Mouse (Mus musculus): ENCODE results near the gene Surf6. TPM values are rescaled to one million over a fixed set of nuclear protein-coding genes. Genes with fewer than 3 reads are reported as not detected.

Surf6 gene
- polyA plus RNA-seq, 1 experiment from 2014 or later, result 15.8 TPM

GRCm38 (mm10) chr2:26933304-26934055, 30.8 kb upstream of the Surf6 start, which contains the start of the genes Surf4 and Stkld1:
TSS of gene Surf4 (minus strand) at chr2:26933928.
TSS of gene Stkld1 (plus strand) at chr2:26934047.
- Histone ChIP-seq H3K4me2 (peak within 1 kb of the TSS; percentile 75), H3K9me3 (ENCODE audit: control insufficient read depth, low read length) (no peaks in the 10 kb centered on the region), H3K27me3 (replicated peaks; ENCODE audit: control insufficient read depth, insufficient read depth, low read length) (no peaks in the 10 kb centered on the region), H3K4me1 (replicated peaks; ENCODE audit: control insufficient read depth, insufficient read depth, low read length) (peaks cover 38% of the 10 kb centered on the region), H3K9ac (ENCODE audit: low read depth, low read length) (peak within 1 kb of the TSS; percentile 98), H3K4me3 (ENCODE audit: low read depth, low read length) (peak within 1 kb of the TSS; percentile 85), H3K27ac (ENCODE audit: low read depth, low read length) (peak within 1 kb of the TSS; percentile 82), H3K36me3 (ENCODE audit: control insufficient read depth, insufficient read depth, low read length) (peaks cover 26% of the 10 kb centered on the region)
- peak; percentile 93 for ATAC-seq (replicated peaks; ENCODE audit: low FRiP score)
- 1% methylated on average over 59 of the region's 70 CpGs for WGBS
- DNase-seq (ENCODE audit: low spot score), result peak; percentile 96

DNA sequence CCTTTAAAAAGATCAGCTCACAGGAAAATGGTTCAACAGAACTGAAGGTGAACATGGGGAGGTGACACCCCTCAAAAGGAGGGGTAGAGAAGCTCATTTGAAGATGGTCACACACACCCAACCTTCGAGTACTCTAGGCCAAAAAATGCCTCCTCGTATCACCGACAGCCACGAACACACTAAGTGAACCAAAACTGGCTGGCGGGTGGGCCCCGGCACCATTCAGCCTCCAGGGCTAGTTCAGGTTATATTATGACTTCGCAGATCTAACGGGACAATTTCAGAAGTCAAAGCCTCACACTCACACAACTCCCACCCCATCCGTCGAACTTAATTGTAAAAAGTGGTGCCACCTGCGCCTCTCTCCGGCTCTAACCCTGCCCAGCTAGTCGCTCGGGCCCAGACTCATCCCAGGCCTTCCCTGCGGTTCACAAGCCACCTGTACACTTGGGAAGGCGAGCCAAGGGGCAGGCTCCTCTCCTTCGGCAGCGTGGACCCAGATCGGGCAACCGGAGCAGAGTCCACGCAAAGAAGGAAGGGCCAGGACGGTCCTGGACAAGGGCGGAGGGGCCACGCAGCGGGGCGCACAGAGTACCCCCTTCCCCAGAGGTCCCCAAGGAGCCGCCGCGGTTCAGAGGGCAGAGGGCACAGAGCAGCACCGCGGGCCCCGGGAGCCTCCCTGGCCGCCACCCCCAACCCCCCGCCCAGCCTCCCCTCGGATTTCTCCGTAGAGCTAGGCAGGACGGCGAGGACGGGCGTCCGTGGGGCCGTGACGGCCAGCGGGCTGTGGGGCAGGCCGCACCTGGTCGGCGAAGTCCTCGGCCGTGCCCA, 30.0 kb upstream of the Surf6 start:
- H3K27ac ChIP-seq (ENCODE audit: low read depth, low read length), result peak overlapping the region; percentile 82
- no peaks in the 10 kb centered on the region for H3K27me3 ChIP-seq (replicated peaks; ENCODE audit: control insufficient read depth, insufficient read depth, low read length)
- peaks cover 38% of the 10 kb centered on the region for H3K4me1 ChIP-seq (replicated peaks; ENCODE audit: control insufficient read depth, insufficient read depth, low read length)
- DNase-seq (ENCODE audit: low spot score) (peak; percentile 56), ATAC-seq (replicated peaks; ENCODE audit: low FRiP score) (peak; percentile 27)
- no peaks in the 10 kb centered on the region for H3K9me3 ChIP-seq (ENCODE audit: control insufficient read depth, low read length)
- peaks cover 32% of the 10 kb centered on the region for H3K36me3 ChIP-seq (ENCODE audit: control insufficient read depth, insufficient read depth, low read length)
- peak overlapping the region; percentile 98 for H3K9ac ChIP-seq (ENCODE audit: low read depth, low read length)
- 2% methylated on average over 49 of the region's 49 CpGs for WGBS
- peak overlapping the region; percentile 75 for H3K4me2 ChIP-seq
- H3K4me3 ChIP-seq (ENCODE audit: low read depth, low read length), result peak overlapping the region; percentile 85

DNA sequence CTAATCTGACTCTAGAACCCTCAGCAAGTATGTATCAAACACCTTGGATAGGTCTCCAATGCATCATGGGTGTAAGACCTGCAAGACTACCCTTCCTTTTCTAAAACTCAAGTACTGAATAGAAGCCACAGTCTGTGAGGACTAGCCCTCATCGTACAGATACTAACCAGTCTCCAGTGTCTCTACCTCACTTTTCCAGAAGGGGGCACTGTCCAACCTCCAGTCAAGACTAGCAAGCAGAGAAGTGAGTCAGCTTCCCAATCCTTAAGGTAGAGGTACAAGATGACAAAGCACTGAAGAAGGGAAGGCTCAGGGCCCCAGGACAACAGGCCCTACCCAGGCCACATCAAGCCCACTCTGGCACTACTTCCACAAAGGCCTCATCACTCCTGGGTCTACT, 27.7 kb upstream of the Surf6 start:
- Histone ChIP-seq H3K4me1 (replicated peaks; ENCODE audit: control insufficient read depth, insufficient read depth, low read length) (peaks cover 32% of the 10 kb centered on the region), H3K9ac (ENCODE audit: low read depth, low read length) (no peak overlapping the region), H3K27me3 (replicated peaks; ENCODE audit: control insufficient read depth, insufficient read depth, low read length) (no peaks in the 10 kb centered on the region), H3K36me3 (ENCODE audit: control insufficient read depth, insufficient read depth, low read length) (peaks cover 52% of the 10 kb centered on the region), H3K4me2 (peak overlapping the region; percentile 20; the same call in 1 of the 2 replicates), H3K4me3 (ENCODE audit: low read depth, low read length) (peak overlapping the region; percentile 3; the same call in 1 of the 2 replicates), H3K9me3 (ENCODE audit: control insufficient read depth, low read length) (no peaks in the 10 kb centered on the region), H3K27ac (ENCODE audit: low read depth, low read length) (no peak overlapping the region)
- WGBS, result 40% methylated on average over 1 of the region's 1 CpGs
- DNase-seq (ENCODE audit: low spot score) (no peak), ATAC-seq (replicated peaks; ENCODE audit: low FRiP score) (no peak)

- ATAC-seq (replicated peaks; ENCODE audit: low FRiP score), result no peak
- DNase-seq (ENCODE audit: low spot score), result no peak
- H3K27ac ChIP-seq (ENCODE audit: low read depth, low read length), result no peak overlapping the region
- peaks cover 71% of the 10 kb centered on the region for H3K36me3 ChIP-seq (ENCODE audit: control insufficient read depth, insufficient read depth, low read length)
- 86% methylated on average over 6 of the region's 6 CpGs for WGBS
- no peak overlapping the region for H3K9ac ChIP-seq (ENCODE audit: low read depth, low read length)
- H3K4me1 ChIP-seq (replicated peaks; ENCODE audit: control insufficient read depth, insufficient read depth, low read length), result peaks cover 20% of the 10 kb centered on the region
- H3K4me3 ChIP-seq (ENCODE audit: low read depth, low read length), result no peak overlapping the region
- no peak overlapping the region for H3K4me2 ChIP-seq
- H3K9me3 ChIP-seq (ENCODE audit: control insufficient read depth, low read length), result no peaks in the 10 kb centered on the region
- no peaks in the 10 kb centered on the region for H3K27me3 ChIP-seq (replicated peaks; ENCODE audit: control insufficient read depth, insufficient read depth, low read length)
Observed at GRCm38 (mm10) chr2:26927745-26928476, 25.2 kb upstream of the Surf6 start.

- Histone ChIP-seq H3K9ac (ENCODE audit: low read depth, low read length) (no peak overlapping the region), H3K36me3 (ENCODE audit: control insufficient read depth, insufficient read depth, low read length) (peaks cover 77% of the 10 kb centered on the region), H3K4me1 (replicated peaks; ENCODE audit: control insufficient read depth, insufficient read depth, low read length) (peaks cover 13% of the 10 kb centered on the region), H3K27ac (ENCODE audit: low read depth, low read length) (no peak overlapping the region), H3K4me3 (ENCODE audit: low read depth, low read length) (no peak overlapping the region), H3K4me2 (no peak overlapping the region), H3K9me3 (ENCODE audit: control insufficient read depth, low read length) (no peaks in the 10 kb centered on the region), H3K27me3 (replicated peaks; ENCODE audit: control insufficient read depth, insufficient read depth, low read length) (no peaks in the 10 kb centered on the region)
- 80% methylated on average over 9 of the region's 9 CpGs for whole genome bisulfite sequencing
- no peak for DNase-seq (ENCODE audit: low spot score)
- ATAC-seq (replicated peaks; ENCODE audit: low FRiP score), result no peak
Observed at GRCm38 (mm10) chr2:26921784-26922183, 19.1 kb upstream of the Surf6 start.

- ATAC-seq (replicated peaks; ENCODE audit: low FRiP score) (no peak), DNase-seq (ENCODE audit: low spot score) (no peak)
- Histone ChIP-seq H3K4me1 (replicated peaks; ENCODE audit: control insufficient read depth, insufficient read depth, low read length) (peaks cover 18% of the 10 kb centered on the region), H3K9ac (ENCODE audit: low read depth, low read length) (no peak overlapping the region), H3K27ac (ENCODE audit: low read depth, low read length) (no peak overlapping the region), H3K27me3 (replicated peaks; ENCODE audit: control insufficient read depth, insufficient read depth, low read length) (no peaks in the 10 kb centered on the region), H3K36me3 (ENCODE audit: control insufficient read depth, insufficient read depth, low read length) (peaks cover 64% of the 10 kb centered on the region), H3K9me3 (ENCODE audit: control insufficient read depth, low read length) (no peaks in the 10 kb centered on the region), H3K4me3 (ENCODE audit: low read depth, low read length) (no peak overlapping the region), H3K4me2 (no peak overlapping the region)
- WGBS, result 86% methylated on average over 6 of the region's 6 CpGs
Observed at GRCm38 (mm10) chr2:26920190-26920855, 17.6 kb upstream of the Surf6 start.

GRCm38 (mm10) chr2:26919684-26920083, 17.0 kb upstream of the Surf6 start:
- Histone ChIP-seq H3K9ac (ENCODE audit: low read depth, low read length) (no peak overlapping the region), H3K27me3 (replicated peaks; ENCODE audit: control insufficient read depth, insufficient read depth, low read length) (no peaks in the 10 kb centered on the region), H3K4me3 (ENCODE audit: low read depth, low read length) (no peak overlapping the region), H3K4me1 (replicated peaks; ENCODE audit: control insufficient read depth, insufficient read depth, low read length) (peaks cover 25% of the 10 kb centered on the region), H3K36me3 (ENCODE audit: control insufficient read depth, insufficient read depth, low read length) (peaks cover 59% of the 10 kb centered on the region), H3K27ac (ENCODE audit: low read depth, low read length) (no peak overlapping the region), H3K9me3 (ENCODE audit: control insufficient read depth, low read length) (no peaks in the 10 kb centered on the region), H3K4me2 (no peak overlapping the region)
- ATAC-seq (replicated peaks; ENCODE audit: low FRiP score) (no peak), DNase-seq (ENCODE audit: low spot score) (no peak)
- 92% methylated on average over 3 of the region's 3 CpGs for WGBS

DNA sequence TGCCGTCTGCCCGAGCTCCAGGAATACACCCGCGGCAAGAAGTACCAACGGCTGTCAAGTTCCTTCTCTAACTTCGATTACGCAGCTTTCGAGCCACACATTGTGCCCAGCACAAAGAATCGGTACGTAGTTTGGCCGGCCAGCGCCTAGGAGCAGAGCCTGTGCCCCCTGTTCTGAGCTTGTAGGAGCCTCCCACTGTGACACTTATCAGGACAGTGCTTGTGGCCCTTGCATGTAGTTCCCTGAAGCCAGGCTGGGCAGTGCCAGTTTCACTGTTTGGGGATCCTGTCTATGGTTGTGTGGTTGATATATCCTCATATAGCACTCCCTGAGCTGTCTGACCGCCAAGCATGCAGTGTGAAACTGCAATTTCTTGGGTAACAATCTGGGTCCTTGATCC, 14.1 kb upstream of the Surf6 start:
- H3K27ac ChIP-seq (ENCODE audit: low read depth, low read length), result peak overlapping the region; percentile 74; the same call in 1 of the 2 replicates
- ATAC-seq (replicated peaks; ENCODE audit: low FRiP score) (peak; percentile 42), DNase-seq (ENCODE audit: low spot score) (no peak)
- WGBS, result 1% methylated on average over 13 of the region's 13 CpGs
- H3K4me2 ChIP-seq, result peak overlapping the region; percentile 98
- peaks cover 45% of the 10 kb centered on the region for H3K4me1 ChIP-seq (replicated peaks; ENCODE audit: control insufficient read depth, insufficient read depth, low read length)
- no peaks in the 10 kb centered on the region for H3K27me3 ChIP-seq (replicated peaks; ENCODE audit: control insufficient read depth, insufficient read depth, low read length)
- H3K4me3 ChIP-seq (ENCODE audit: low read depth, low read length), result peak overlapping the region; percentile 92
- H3K9me3 ChIP-seq (ENCODE audit: control insufficient read depth, low read length), result no peaks in the 10 kb centered on the region
- H3K9ac ChIP-seq (ENCODE audit: low read depth, low read length), result peak overlapping the region; percentile 62
- H3K36me3 ChIP-seq (ENCODE audit: control insufficient read depth, insufficient read depth, low read length), result peaks cover 60% of the 10 kb centered on the region

Data from liver, embryonic 11.5 days (tissue).